Mouse (Mus musculus) thymus, adult 2 months (tissue): ENCODE measurements around the gene Wnt5b. TPM values are rescaled to one million over a fixed set of nuclear protein-coding genes. Genes with fewer than 3 reads are reported as not detected.

ENCODE experiments used
- DNase-seq: peaks from one replicate; pipeline ENCODE4 v3.0.0; 2021
- H3K27ac ChIP-seq: fragments of 200-500 bp; 2 replicates; pipeline ENCODE4 v1.5.1; 2012; ENCODE audit warnings: low read length, control low read depth; ENCODE audit not compliant: control insufficient read depth, insufficient read depth
- H3K27me3 ChIP-seq: fragments of 200-500 bp; 2 replicates; pipeline ENCODE4 v1.6.1; 2012; ENCODE audit warnings: mild to moderate bottlenecking, low read length, moderate library complexity, mixed read lengths; ENCODE audit not compliant: control insufficient read depth, insufficient read depth
- H3K36me3 ChIP-seq: fragments of 200-500 bp; 2 replicates; pipeline ENCODE4 v1.6.1; 2012; ENCODE audit warnings: mild to moderate bottlenecking, low read length, moderate library complexity; ENCODE audit not compliant: control insufficient read depth, insufficient read depth
- H3K4me1 ChIP-seq: fragments of 200-500 bp; replicated peaks from 2 replicates; pipeline ENCODE4 v1.6.1; 2012; ENCODE audit warnings: low read length; ENCODE audit not compliant: control insufficient read depth, insufficient read depth
- H3K4me3 ChIP-seq: fragments of 200-500 bp; 2 replicates; pipeline ENCODE4 v1.5.1; 2012; ENCODE audit warnings: mild to moderate bottlenecking, low read length, control low read depth, moderate library complexity; ENCODE audit not compliant: control insufficient read depth, insufficient read depth
- CTCF ChIP-seq: fragments of 200-500 bp; IDR thresholded peaks from 2 replicates; pipeline ENCODE4 v1.5.1; 2012; ENCODE audit warnings: mild to moderate bottlenecking, control low read depth, low read length, moderate library complexity, borderline replicate concordance; ENCODE audit not compliant: control insufficient read depth, poor library complexity, insufficient read depth; ENCODE audit errors: extremely low read depth
- POLR2A ChIP-seq: fragments of 200-500 bp; IDR thresholded peaks from 2 replicates; pipeline ENCODE4 v1.6.1; 2012; ENCODE audit warnings: mild to moderate bottlenecking, low read length, control low read depth, moderate library complexity; ENCODE audit not compliant: control insufficient read depth, poor library complexity, insufficient read depth; ENCODE audit errors: extremely low read depth
- WGBS: fragments of 180-500 bp; shearing (Covaris S2); methylation state at CpG from one replicate; pipeline ENCODE4 v1.1.7; 2018; 5-methylcytosine and 5-hydroxymethylcytosine counted together
- polyA plus RNA-seq: library from polyadenylated mRNA; depleted of rRNA; stranded (reverse); fragments of >200 nt; gene quantifications from 2 replicates; pipeline ENCODE4 v1.2.3, GENCODE M21; 2012

Wnt5b gene
- polyA plus RNA-seq, 1 experiment: 6.5 TPM

DNA sequence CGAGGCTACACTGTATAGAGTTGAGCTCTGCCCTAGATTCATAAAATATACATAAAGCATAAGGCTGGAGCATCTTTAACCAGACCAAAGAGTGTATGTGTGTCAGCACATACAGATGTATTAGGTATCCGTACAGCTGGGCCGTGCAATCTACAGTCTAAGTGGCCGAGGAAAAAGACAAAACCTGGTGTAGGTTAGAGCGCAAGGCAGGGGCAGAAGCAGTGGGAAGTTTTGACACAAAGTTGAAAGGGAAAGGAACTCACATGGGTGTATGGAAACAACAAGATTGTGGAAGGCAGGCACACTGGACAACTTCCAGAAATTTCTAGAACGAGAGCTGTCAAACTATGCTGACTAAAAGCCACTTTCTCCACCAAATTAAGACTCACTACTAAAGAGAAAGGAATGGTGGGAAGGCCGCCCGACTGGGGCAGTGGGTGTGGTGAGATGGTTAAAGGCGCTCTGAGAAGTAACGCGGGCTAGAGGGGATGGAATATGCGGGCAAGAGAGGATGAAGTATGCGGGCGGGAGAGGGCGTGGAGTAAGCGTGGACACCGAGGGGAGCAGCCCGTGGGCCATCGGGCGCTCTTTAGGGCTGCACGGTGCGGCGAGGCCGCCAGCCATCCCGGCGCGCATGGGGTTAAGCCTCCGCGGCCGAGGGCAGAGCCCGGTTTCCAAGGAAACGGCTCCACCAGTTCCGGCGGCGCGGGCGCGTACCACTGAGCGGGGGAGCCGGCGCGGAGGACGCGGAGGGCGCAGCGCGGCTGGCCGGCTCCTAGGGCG lies 65.4 kb downstream of the Wnt5b start:
- peak; percentile 59; the same call in 1 of the 2 replicates for TF ChIP-seq CTCF
- no peak for TF ChIP-seq POLR2A
- H3K4me3 ChIP-seq: peak overlapping the region; percentile 85
- H3K27ac ChIP-seq: peak overlapping the region; percentile 80
- under 1% methylated on average over 49 of the region's 49 CpGs for WGBS
- H3K4me1 ChIP-seq: peaks cover 10% of the 10 kb centered on the region
- peaks cover 10% of the 10 kb centered on the region; the same call in 1 of the 2 replicates for H3K36me3 ChIP-seq
- peak; percentile 84 for DNase-seq
- no peaks in the 10 kb centered on the region for H3K27me3 ChIP-seq

DNA sequence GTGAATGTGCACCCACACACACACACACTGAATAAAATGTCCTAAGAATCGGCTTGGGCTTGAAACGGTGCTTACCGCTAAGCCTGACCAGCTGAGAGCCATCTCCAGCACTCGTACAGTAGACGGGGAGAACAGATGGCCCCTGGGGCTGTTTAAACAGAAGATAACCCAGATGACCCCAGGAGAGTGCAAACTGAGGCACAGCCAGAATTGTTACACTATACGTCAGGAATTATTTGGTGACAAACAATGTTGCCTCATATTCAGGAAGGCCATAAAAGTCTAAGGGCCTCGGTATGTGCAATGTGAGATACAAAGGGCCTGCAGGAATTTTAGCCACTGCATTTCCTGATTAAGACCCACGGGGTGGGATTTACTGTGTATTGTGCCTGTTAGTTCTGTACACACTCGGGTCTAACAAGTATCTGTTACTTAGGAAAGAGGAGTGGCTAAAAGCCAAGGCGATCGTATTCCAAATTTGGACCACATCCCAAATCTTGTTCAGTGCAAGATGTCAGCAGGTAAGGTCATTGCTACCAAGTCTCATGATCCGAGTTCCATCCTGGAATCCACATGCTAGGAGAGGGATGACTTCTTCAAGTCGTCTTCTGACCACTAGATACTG lies 66.3 kb downstream of the Wnt5b start:
- 87% methylated on average over 13 of the region's 13 CpGs for WGBS
- no peak for DNase-seq
- H3K27ac ChIP-seq: no peak overlapping the region

DNA sequence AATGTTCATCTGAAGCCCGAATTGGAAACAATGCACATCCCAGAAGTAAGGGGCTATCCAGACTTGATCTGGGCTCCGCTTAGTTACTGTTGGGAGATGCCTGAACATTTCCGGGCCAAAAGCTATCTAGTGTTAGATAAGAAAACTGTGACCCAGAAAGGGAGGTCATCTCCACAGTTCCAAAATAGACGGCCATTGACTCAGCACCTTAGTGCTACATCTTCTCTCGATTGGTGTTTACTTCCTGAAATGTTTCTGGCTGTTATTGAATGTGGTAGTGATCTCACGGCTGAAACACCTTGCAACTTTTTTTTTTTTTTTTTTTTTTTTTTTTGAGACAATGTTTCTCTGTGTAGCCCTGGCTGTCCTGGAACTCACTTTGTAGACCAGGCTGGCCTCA lies 68.2 kb downstream of the Wnt5b start:
- WGBS: 81% methylated on average over 6 of the region's 6 CpGs
- Histone ChIP-seq H3K27ac (no peak overlapping the region), H3K4me3 (no peak overlapping the region), H3K27me3 (no peaks in the 10 kb centered on the region), H3K36me3 (no peaks in the 10 kb centered on the region), H3K4me1 (no peaks in the 10 kb centered on the region)
- no peak for DNase-seq
- no peak for TF ChIP-seq POLR2A
- no peak for TF ChIP-seq CTCF

More for the DNA sequence above, 66.3 kb downstream of the Wnt5b start:
- H3K27me3 ChIP-seq: no peaks in the 10 kb centered on the region
- no peak for TF ChIP-seq POLR2A
- TF ChIP-seq CTCF: no peak
- peaks cover under 1% of the 10 kb centered on the region for H3K4me1 ChIP-seq
- H3K36me3 ChIP-seq: peaks cover under 1% of the 10 kb centered on the region; the same call in 1 of the 2 replicates
- H3K4me3 ChIP-seq: no peak overlapping the region

DNA sequence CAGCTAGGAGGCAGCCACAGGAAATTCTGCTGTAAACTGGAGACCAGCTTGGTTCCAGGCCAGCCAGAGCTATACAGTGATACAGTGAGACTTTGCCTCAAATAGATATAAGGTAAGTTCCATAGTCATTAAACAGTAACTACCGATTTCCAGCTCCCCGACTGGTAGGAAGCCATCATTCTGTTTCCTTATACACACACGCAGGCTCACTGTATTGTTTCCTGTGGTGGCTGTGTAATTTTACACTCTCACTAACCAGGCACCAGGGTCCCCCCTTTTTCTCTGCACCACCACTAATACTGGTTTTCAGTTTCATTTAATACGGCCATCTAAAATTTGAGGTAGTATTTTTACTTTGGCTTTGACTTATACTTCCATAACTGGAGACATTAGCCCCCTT lies 70.2 kb downstream of the Wnt5b start:
- TF ChIP-seq CTCF (no peak), POLR2A (no peak)
- 42% methylated on average over 4 of the region's 4 CpGs for WGBS

DNA sequence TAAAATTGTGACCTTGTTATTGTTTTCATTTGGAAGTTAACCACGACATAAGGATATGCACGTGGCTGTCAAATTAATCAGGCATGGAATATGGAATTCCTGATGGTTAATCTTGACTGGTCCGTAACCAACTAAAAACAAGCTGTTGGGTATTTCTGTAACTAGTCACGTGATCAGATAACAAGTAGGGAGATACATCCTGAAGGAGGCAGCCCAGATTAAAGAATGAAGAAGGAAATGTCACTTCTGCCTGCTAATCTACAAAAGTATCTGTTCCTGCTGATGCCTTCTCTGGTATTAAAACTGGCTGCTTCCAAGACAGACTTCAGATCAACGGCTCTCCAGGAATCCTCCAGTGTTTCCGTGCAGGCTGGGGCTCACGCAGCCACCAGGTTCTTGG lies 70.7 kb downstream of the Wnt5b start:
- no peak overlapping the region for H3K27ac ChIP-seq
- WGBS: 73% methylated on average over 7 of the region's 7 CpGs
- TF ChIP-seq POLR2A (no peak), CTCF (no peak)

More for the DNA sequence above, 70.2 kb downstream of the Wnt5b start:
- Histone ChIP-seq H3K36me3 (no peaks in the 10 kb centered on the region), H3K27ac (no peak overlapping the region), H3K27me3 (no peaks in the 10 kb centered on the region), H3K4me1 (no peaks in the 10 kb centered on the region), H3K4me3 (no peak overlapping the region)
- DNase-seq: no peak

DNA sequence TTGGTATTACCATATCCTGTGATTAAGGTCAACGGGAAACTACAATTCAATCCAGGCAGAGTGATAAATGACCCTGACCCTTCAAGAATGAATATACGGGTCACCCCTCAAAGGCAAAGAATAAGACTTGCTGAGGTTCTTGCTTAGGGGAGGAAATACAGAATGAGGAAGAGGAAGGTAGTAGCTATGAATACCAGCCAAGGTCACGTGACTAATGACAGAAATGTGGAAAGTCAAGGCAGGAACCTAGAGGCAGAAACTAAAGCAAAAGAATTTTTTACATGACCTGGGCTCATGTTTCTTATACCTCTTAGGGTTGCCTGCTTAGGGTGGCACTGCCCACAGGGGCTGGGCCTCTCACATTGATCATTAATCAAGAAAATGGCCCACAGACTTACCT lies 71.4 kb downstream of the Wnt5b start:
- Histone ChIP-seq H3K4me3 (no peak overlapping the region), H3K27me3 (no peaks in the 10 kb centered on the region), H3K36me3 (no peaks in the 10 kb centered on the region), H3K4me1 (no peaks in the 10 kb centered on the region), H3K27ac (no peak overlapping the region)
- no peak for TF ChIP-seq CTCF
- TF ChIP-seq POLR2A: no peak
- DNase-seq: no peak
- 78% methylated on average over 3 of the region's 3 CpGs for WGBS

More for the DNA sequence above, 70.7 kb downstream of the Wnt5b start:
- Histone ChIP-seq H3K4me1 (no peaks in the 10 kb centered on the region), H3K36me3 (no peaks in the 10 kb centered on the region), H3K27me3 (no peaks in the 10 kb centered on the region), H3K4me3 (no peak overlapping the region)
- DNase-seq: no peak

DNA sequence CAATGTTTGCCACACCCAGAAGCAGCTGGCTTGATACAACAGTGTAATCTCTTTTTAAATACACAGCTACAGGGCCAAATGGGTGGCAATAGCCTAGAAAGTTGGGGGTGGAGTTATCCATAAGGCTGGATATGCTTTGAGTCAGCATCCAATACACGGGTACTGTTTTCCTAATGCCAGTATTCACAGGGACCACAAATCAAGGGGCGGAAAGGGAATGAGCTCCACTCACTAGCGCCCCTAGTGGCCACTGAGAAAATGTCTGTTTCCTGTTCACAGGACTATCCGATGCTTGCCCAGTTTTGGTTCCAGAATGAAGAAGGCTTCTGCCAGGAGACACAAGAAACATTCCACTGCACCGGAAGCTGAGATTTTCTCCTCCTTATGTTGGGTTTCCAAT lies 72.0 kb downstream of the Wnt5b start:
- no peak for TF ChIP-seq CTCF
- TF ChIP-seq POLR2A: no peak
- H3K4me3 ChIP-seq: no peak overlapping the region

More for the DNA sequence above, 72.0 kb downstream of the Wnt5b start:
- no peaks in the 10 kb centered on the region for H3K36me3 ChIP-seq
- no peaks in the 10 kb centered on the region for H3K4me1 ChIP-seq
- no peak overlapping the region for H3K27ac ChIP-seq
- H3K27me3 ChIP-seq: no peaks in the 10 kb centered on the region
- WGBS: 34% methylated on average over 5 of the region's 5 CpGs
- peak; percentile 63 for DNase-seq
